Mouse (Mus musculus) hematopoietic stem cell, adult 5-6 weeks (primary cell): ENCODE data around the gene Neurog3. TPM values are rescaled to one million over a fixed set of nuclear protein-coding genes. Genes with fewer than 3 reads are reported as not detected.

Experiments used
- ATAC-seq, 2 experiments: fragments of 125-278 bp in 1 of 2; replicated peaks in 1 of 2; 2 replicates each; pipeline ENCODE4 v1.8.0; 2016 to 2017; ENCODE audit warnings: inconsistent platforms in 2 of 2, mild to moderate bottlenecking in 2 of 2, moderate number of reproducible peaks in 2 of 2, low read depth in 1 of 2, moderate TSS enrichment in 1 of 2; ENCODE audit not compliant: low FRiP score in 2 of 2, poor library complexity in 2 of 2, severe bottlenecking in 2 of 2, insufficient read depth in 1 of 2, low TSS enrichment in 1 of 2
- total RNA-seq: library from RNA; stranded (forward); fragments of 172-1452, 232-1000 nt; gene quantifications from 2 replicates; pipeline ENCODE4 v1.2.3, GENCODE M21; 2017

The Neurog3 gene
- total RNA-seq: not detected in 2 replicates

GRCm38 (mm10) chr10:62132691-62133281, at the start of gene Neurog3:
Gene Neurog3 (plus strand): TSS chr10:62133090.
- ATAC-seq: no peak

GRCm38 (mm10) chr10:62086044-62086443, 46.8 kb upstream of the Neurog3 start:
- ATAC-seq: no peak

GRCm38 (mm10) chr10:62086826-62087225, 46.1 kb upstream of the Neurog3 start:
- no peak for ATAC-seq

GRCm38 (mm10) chr10:62088411-62088810, 44.5 kb upstream of the Neurog3 start:
- no peak for ATAC-seq

- no peak for ATAC-seq
Observed at GRCm38 (mm10) chr10:62089071-62089470, 43.8 kb upstream of the Neurog3 start.

GRCm38 (mm10) chr10:62089486-62089885, 43.4 kb upstream of the Neurog3 start:
- no peak for ATAC-seq

GRCm38 (mm10) chr10:62093903-62094302, 39.0 kb upstream of the Neurog3 start:
- peak; percentile 39 to 53; a peak in 3 of 4 replicates for ATAC-seq

- ATAC-seq: no peak
Observed at GRCm38 (mm10) chr10:62094401-62094800, 38.5 kb upstream of the Neurog3 start.

GRCm38 (mm10) chr10:62099749-62100403, 33.0 kb upstream of the Neurog3 start:
- ATAC-seq: no peak

- ATAC-seq: peak; percentile 56 to 78; a peak in 3 of 4 replicates
Observed at GRCm38 (mm10) chr10:62101504-62102439, 31.1 kb upstream of the Neurog3 start.

GRCm38 (mm10) chr10:62104835-62105576, 27.9 kb upstream of the Neurog3 start:
- peak in 1 of 2 experiments; percentile 25; a peak in 1 of 4 replicates for ATAC-seq

GRCm38 (mm10) chr10:62107048-62107447, 25.8 kb upstream of the Neurog3 start:
- ATAC-seq: no peak

GRCm38 (mm10) chr10:62110504-62111206, 22.2 kb upstream of the Neurog3 start:
- peak; percentile 71 to 80 for ATAC-seq

GRCm38 (mm10) chr10:62111207-62111576, 21.7 kb upstream of the Neurog3 start:
- ATAC-seq: no peak

- ATAC-seq: no peak
Observed at GRCm38 (mm10) chr10:62113865-62114647, 18.8 kb upstream of the Neurog3 start.

GRCm38 (mm10) chr10:62127137-62127536, 5.8 kb upstream of the Neurog3 start:
- ATAC-seq: no peak
